Mouse (Mus musculus): ENCODE data around the gene Slc25a42. TPM values are rescaled to one million over a fixed set of nuclear protein-coding genes. Genes with fewer than 3 reads are reported as not detected.

Gene Slc25a42
- total and polyA plus RNA-seq, 3 experiments, result 0.63 to 3.0 (median 2.9) TPM

GRCm38 (mm10) chr8:70237842-70238241 is 25.7 kb upstream of the Slc25a42 start:
- no peaks in the 10 kb centered on the region for H3K27me3 ChIP-seq (replicated peaks)
- dilution Hi-C loops (cut with MboI; ENCODE audit: extremely low pct_ligation_motif_present, extremely low pct_unique_long_range_greater_than_20kb, low sequenced_read_pairs), result no loop called here
- DNase-seq (ENCODE audit: extremely low read depth), result no peak
- H3K9me3 ChIP-seq (replicated peaks; ENCODE audit: low read length), result no peaks in the 10 kb centered on the region
- TF ChIP-seq ELF1 (IDR thresholded peaks at IDR 0.05; ENCODE audit: low read depth, low read length) (no peak), CTCF (conservative IDR thresholded peaks at IDR 0.05 in 1 of 2, IDR thresholded peaks at IDR 0.05 in 1 of 2; ENCODE audit: low read depth in 2 of 2, low read length in 2 of 2) (no peak), MXI1 (IDR thresholded peaks at IDR 0.05; ENCODE audit: low read depth, low read length) (no peak), SIN3A (IDR thresholded peaks at IDR 0.05; ENCODE audit: low read length) (no peak), ZC3H11A (IDR thresholded peaks at IDR 0.05; ENCODE audit: low read depth, low read length) (no peak), ZKSCAN1 (IDR thresholded peaks at IDR 0.05; ENCODE audit: borderline replicate concordance, low read depth, low read length) (no peak)
- H3K9ac ChIP-seq (ENCODE audit: insufficient read depth, low read depth), result no peak overlapping the region; the same call in 1 of the 2 replicates
- H3K4me1 ChIP-seq (ENCODE audit: control insufficient read depth in 1 of 2, insufficient read depth in 2 of 2), result peaks cover 3 to 23% of the 10 kb centered on the region in 2 experiments
- no peak overlapping the region for H3K4me3 ChIP-seq (replicated peaks in 1 of 3; ENCODE audit: low read depth in 2 of 3, low read length in 2 of 3, poor library complexity in 1 of 3)
- no peak overlapping the region for H3K4me2 ChIP-seq (ENCODE audit: insufficient read depth, low read depth, poor library complexity, severe bottlenecking)
- H3K79me2 ChIP-seq (replicated peaks; ENCODE audit: control insufficient read depth, extremely low read depth, insufficient read depth, poor library complexity, severe bottlenecking), result peaks cover 6% of the 10 kb centered on the region
- peaks cover 53 to 64% of the 10 kb centered on the region in 2 experiments for H3K36me3 ChIP-seq (replicated peaks in 1 of 2; ENCODE audit: control insufficient read depth in 1 of 2, insufficient read depth in 1 of 2, low read length in 1 of 2)
- in situ Hi-C loops (cut with MboI; ENCODE audit: low pct_ligation_motif_present, low pct_unique_long_range_greater_than_20kb, low sequenced_read_pairs), result no loop called here
- no peak overlapping the region for H3K27ac ChIP-seq (ENCODE audit: insufficient read depth, low read depth)

- H3K9ac ChIP-seq (ENCODE audit: insufficient read depth, low read depth), result peak overlapping the region; percentile 97
- peaks cover 6% of the 10 kb centered on the region for H3K79me2 ChIP-seq (replicated peaks; ENCODE audit: control insufficient read depth, extremely low read depth, insufficient read depth, poor library complexity, severe bottlenecking)
- H3K27ac ChIP-seq (ENCODE audit: insufficient read depth, low read depth), result peak overlapping the region; percentile 78
- dilution Hi-C loops (cut with MboI; ENCODE audit: extremely low pct_ligation_motif_present, extremely low pct_unique_long_range_greater_than_20kb, low sequenced_read_pairs) (no loop called here), in situ Hi-C loops (cut with MboI; ENCODE audit: low pct_ligation_motif_present, low pct_unique_long_range_greater_than_20kb, low sequenced_read_pairs) (no loop called here)
- H3K4me2 ChIP-seq (ENCODE audit: insufficient read depth, low read depth, poor library complexity, severe bottlenecking), result peak overlapping the region; percentile 59
- H3K36me3 ChIP-seq (replicated peaks in 1 of 2; ENCODE audit: control insufficient read depth in 1 of 2, insufficient read depth in 1 of 2, low read length in 1 of 2), result peaks cover 31 to 54% of the 10 kb centered on the region in 2 experiments
- DNase-seq (ENCODE audit: extremely low read depth), result no peak
- H3K4me1 ChIP-seq (ENCODE audit: control insufficient read depth in 1 of 2, insufficient read depth in 2 of 2), result peaks cover 3 to 32% of the 10 kb centered on the region in 2 experiments
- H3K9me3 ChIP-seq (replicated peaks; ENCODE audit: low read length), result no peaks in the 10 kb centered on the region
- peak overlapping the region; percentile 72 to 89 (median 84) for H3K4me3 ChIP-seq (replicated peaks in 1 of 3; ENCODE audit: low read depth in 2 of 3, low read length in 2 of 3, poor library complexity in 1 of 3)
- no peaks in the 10 kb centered on the region for H3K27me3 ChIP-seq (replicated peaks)
- no peak for TF ChIP-seq TCF12 (IDR thresholded peaks at IDR 0.05; ENCODE audit: low read depth, low read length)
- no peak for TF ChIP-seq RAD21 (IDR thresholded peaks at IDR 0.05; ENCODE audit: low read depth, low read length)
- no peak for TF ChIP-seq POLR2AphosphoS2 (IDR thresholded peaks at IDR 0.05; ENCODE audit: low read depth, low read length)
- TF ChIP-seq TBP (conservative IDR thresholded peaks at IDR 0.05; ENCODE audit: low read depth, low read length), result no peak
- no peak for TF ChIP-seq RCOR1 (conservative IDR thresholded peaks at IDR 0.05; ENCODE audit: low read depth, low read length)
- TF ChIP-seq ZNF384 (IDR thresholded peaks at IDR 0.05; ENCODE audit: low read depth, low read length), result peak; percentile 43; the same call in 1 of the 2 replicates
- TF ChIP-seq SMC3 (IDR thresholded peaks at IDR 0.05; ENCODE audit: low read depth, low read length), result no peak
- TF ChIP-seq SIN3A (IDR thresholded peaks at IDR 0.05; ENCODE audit: low read length), result peak; percentile 74
- TF ChIP-seq UBTF (IDR thresholded peaks at IDR 0.05; ENCODE audit: low read depth, low read length), result peak; percentile 1; the same call in 1 of the 2 replicates
- TF ChIP-seq EP300 (IDR thresholded peaks at IDR 0.05; ENCODE audit: low read length), result no peak
- no peak for TF ChIP-seq JUND (conservative IDR thresholded peaks at IDR 0.05; ENCODE audit: low read depth, low read length)
- TF ChIP-seq MAZ (IDR thresholded peaks at IDR 0.05; ENCODE audit: low read depth, low read length), result no peak; the same call in 1 of the 2 replicates
- TF ChIP-seq ZMIZ1 (IDR thresholded peaks at IDR 0.05; ENCODE audit: low read depth, low read length), result no peak; the same call in 1 of the 2 replicates
Measured at GRCm38 (mm10) chr8:70234781-70235128, 22.6 kb upstream of the Slc25a42 start.

Measured in CH12.LX (cell line).